ENCODE assay signal across 8 mouse cellular contexts in the genomic region with DNA sequence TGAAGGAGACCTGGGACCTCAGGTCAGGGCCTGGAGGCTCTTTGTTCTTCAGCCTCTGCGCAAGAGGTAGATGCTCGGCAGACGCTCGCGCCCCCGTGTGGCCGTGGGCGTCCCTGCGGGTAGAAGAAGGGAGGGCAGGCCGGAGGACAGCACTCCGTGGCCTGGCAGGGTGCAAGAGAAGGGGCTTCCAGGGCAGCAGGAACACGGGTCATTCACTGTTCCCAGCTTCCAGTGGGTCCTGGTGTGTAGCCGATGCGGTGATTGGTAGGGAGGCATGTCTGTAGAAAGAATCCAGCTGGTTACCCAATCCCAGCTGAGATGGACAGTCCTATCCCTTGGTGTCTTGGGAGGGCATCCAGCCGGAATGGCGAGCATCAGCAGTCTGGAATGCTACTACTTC.
DNase-seq lines count a peak whose midpoint lies in the region; ATAC-seq and TF ChIP-seq lines count a peak whose summit lies in the region.

No protein-coding gene starts in this region.

- H3K36me3 ChIP-seq in ES-E14 (ENCODE audit: control insufficient read depth, insufficient read depth, low read length, poor library complexity, severe bottlenecking): no peaks in the 10 kb centered on the region
- no peaks in the 10 kb centered on the region for H3K36me3 ChIP-seq in forebrain, embryonic 12.5 days (replicated peaks)

- in situ Hi-C loops in ES-E14 (cut with MboI; ENCODE audit: low sequenced_read_pairs in 2 of 2, unreplicated experiment in 2 of 2): loop anchor here (10.0 kb wide), 1 partner anchor 618 kb away; no protein-coding TSS in a partner anchor

- no peak overlapping the region for H3K4me2 ChIP-seq in forebrain, embryonic 12.5 days

- no peaks in the 10 kb centered on the region for H3K9me3 ChIP-seq in ES-E14 (ENCODE audit: control insufficient read depth, insufficient read depth, low read depth, low read length)
- H3K9me3 ChIP-seq in forebrain, embryonic 12.5 days: no peaks in the 10 kb centered on the region

- WGBS in forebrain, embryonic 12.5 days: 18% methylated on average over 16 of the region's 16 CpGs

- no peak for DNase-seq in ES-E14 (ENCODE audit: low read depth, low spot score)
- peak; percentile 63 for DNase-seq in brain, adult 2 months (ENCODE audit: low read depth, low spot score)
- peak; percentile 44 for DNase-seq in heart, postnatal 25 days (ENCODE audit: low spot score)
- peak; percentile 64 to 66 for DNase-seq in layer of hippocampus, postnatal 36 days
- DNase-seq in lung, postnatal 25 days (ENCODE audit: low spot score): peak; percentile 78
- DNase-seq in skeletal muscle tissue, adult 2 months (ENCODE audit: low read depth, low spot score): peak; percentile 57
- peak; percentile 77 to 79 for DNase-seq in urinary bladder, postnatal 36 days (ENCODE audit: low spot score in 2 of 2)

- H3K4me1 ChIP-seq in ES-E14 (ENCODE audit: control insufficient read depth in 2 of 2, insufficient read depth in 2 of 2, low read length in 2 of 2, poor library complexity in 1 of 2): no peaks in the 10 kb centered on the region; a peak in 1 of 4 replicates
- H3K4me1 ChIP-seq in forebrain, embryonic 12.5 days: peaks cover 25% of the 10 kb centered on the region

- peaks cover 65% of the 10 kb centered on the region for H3K27me3 ChIP-seq in forebrain, embryonic 12.5 days

- intact Hi-C loops in heart, postnatal 25 days (cut with DNase I): loop anchor here (1.0 to 10.0 kb wide), 4 partner anchors 48 to 620 kb away; no protein-coding TSS in a partner anchor

- H3K9ac ChIP-seq in ES-E14 (ENCODE audit: insufficient read depth, low read depth, low read length, poor library complexity, severe bottlenecking): no peak overlapping the region
- H3K9ac ChIP-seq in forebrain, embryonic 12.5 days: no peak overlapping the region

- no peak overlapping the region for H3K27ac ChIP-seq in ES-E14 (ENCODE audit: insufficient read depth, low read depth, low read length, poor library complexity, severe bottlenecking)
- no peak overlapping the region for H3K27ac ChIP-seq in forebrain, embryonic 12.5 days

- ATAC-seq in forebrain, embryonic 12.5 days (ENCODE audit: low FRiP score): peak; percentile 32; the same call in 1 of the 2 replicates

- H3K4me3 ChIP-seq in ES-E14 (ENCODE audit: insufficient read depth in 1 of 2, low read depth in 1 of 2, low read length in 2 of 2, poor library complexity in 1 of 2, severe bottlenecking in 1 of 2): no peak overlapping the region
- no peak overlapping the region for H3K4me3 ChIP-seq in forebrain, embryonic 12.5 days (replicated peaks)

TF ChIP-seq in ES-E14, 5 proteins besides CTCF, POLR2A, EP300 and RAD21:
- TF ChIP-seq MAFK (IDR thresholded peaks at IDR 0.05; ENCODE audit: insufficient read depth, low read depth, low read length) (no peak), HCFC1 (IDR thresholded peaks at IDR 0.05; ENCODE audit: borderline replicate concordance, insufficient read depth, low read length) (no peak), ZC3H11A (IDR thresholded peaks at IDR 0.05; ENCODE audit: borderline replicate concordance, low read depth, low read length) (peak; percentile 80; the same call in 1 of the 2 replicates), CHD2 (IDR thresholded peaks at IDR 0.05; ENCODE audit: low read depth, low read length) (no peak), ZNF384 (IDR thresholded peaks at IDR 0.05; ENCODE audit: low read depth, low read length) (no peak)
